Mouse (Mus musculus) layer of hippocampus, adult 9-10 months (tissue): ENCODE data around the gene AC170998.1.
"Not testable (repeated sequence)": the region's sequence is repeated elsewhere in the genome, so short reads cannot be mapped to it uniquely, and the experiment has no call there.

Experiments used
- DNase-seq: peaks from one replicate; pipeline ENCODE4 v3.0.0; 2022; ENCODE audit warnings: low spot score

AC170998.1 gene

DNA sequence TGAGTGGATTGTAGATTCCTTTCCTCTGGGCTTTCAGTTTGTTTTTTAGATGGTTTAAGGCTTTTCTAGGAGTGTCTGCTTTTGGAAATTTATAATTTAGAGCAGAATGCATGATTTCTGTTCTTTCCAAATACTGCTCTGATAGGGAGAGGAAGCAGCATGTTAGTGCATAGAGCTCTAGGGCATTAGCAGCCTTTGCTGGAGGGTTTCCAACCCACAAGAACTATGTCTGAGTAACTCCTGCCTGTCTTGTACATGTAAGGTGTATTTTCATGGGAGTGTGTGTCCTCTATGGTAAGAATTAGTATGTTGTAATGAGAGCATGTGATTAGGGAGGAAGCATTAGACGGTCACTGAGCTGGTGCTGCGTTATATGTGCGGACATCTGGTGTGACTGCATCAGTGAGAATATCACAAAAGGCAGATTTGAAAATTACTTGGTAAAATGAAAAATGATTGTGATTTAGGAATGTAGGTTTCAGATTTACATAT, 18.7 kb upstream of the AC170998.1 start:
- no peak for DNase-seq

DNA sequence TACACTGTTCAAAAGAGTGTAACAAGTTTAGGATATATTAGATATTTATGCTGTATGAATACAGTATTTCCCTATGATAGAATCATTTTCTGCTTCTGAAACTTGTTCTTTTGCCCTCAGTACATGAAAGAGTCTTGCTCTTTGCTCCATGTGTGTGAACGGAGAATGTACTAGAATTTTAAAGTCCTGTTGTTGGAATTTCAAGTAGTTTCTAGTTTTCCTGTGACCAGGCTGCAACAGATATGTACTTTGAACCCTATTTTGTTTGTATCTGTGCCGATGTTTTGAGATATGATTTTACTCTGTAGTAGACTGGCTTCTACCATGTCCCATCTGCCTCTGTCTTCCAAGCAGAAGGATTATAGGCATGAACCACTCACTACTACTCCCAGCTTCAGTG, 18.1 kb upstream of the AC170998.1 start:
- no peak for DNase-seq

DNA sequence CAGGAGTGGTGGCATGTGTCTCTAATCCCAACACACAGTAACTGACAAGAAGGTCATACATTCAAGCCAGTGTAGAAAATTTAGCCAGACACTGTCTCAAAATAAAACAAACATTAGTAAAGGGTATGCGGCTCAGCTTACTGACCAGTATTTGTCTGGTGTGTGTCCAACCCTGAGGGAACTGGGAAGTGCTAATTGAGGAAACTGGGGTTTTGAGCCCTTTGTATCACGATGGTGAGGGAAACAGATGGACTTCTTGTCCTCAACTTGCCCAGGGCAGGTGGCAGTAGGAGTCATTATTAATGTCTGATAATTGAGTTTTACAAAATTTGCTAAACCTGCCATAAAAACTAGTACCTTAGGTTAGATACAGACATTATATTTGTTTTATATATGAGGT, 16.9 kb upstream of the AC170998.1 start:
- no peak for DNase-seq

DNA sequence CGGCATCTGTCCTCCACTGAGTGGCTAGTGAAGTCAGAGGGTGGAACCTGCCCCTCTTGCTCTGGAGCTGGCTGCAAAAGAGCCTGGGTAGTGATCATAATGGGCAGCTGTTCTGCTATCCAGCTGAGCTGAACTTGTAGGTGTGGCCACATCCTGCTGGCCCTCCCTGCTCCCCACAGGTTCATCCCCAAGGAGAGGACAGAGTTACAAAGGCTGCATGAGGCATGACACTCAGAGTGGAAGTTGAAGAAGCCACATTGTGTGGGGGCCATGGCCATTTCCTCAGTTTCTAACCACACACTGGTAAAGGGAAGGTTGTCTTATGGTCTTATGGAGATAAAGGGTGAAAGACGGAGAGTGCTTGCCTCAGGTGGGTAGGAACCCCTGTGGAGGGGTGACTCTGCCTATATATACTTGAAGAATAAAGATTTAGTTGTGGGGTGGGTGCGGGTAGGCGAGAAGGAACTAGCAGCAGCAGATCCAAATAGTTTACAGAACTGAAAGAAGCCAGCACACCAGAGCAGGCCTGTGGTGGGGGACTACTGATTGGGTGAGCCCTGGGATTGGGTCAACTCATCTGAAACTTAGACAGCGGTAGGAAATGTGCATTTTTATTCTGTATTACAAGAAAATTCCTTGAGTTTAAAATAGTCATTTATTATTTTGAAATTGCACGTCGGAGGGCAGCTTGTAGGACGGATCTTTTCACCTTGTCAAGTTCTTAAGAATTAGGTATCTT, 16.2 kb upstream of the AC170998.1 start:
- no peak for DNase-seq

DNA sequence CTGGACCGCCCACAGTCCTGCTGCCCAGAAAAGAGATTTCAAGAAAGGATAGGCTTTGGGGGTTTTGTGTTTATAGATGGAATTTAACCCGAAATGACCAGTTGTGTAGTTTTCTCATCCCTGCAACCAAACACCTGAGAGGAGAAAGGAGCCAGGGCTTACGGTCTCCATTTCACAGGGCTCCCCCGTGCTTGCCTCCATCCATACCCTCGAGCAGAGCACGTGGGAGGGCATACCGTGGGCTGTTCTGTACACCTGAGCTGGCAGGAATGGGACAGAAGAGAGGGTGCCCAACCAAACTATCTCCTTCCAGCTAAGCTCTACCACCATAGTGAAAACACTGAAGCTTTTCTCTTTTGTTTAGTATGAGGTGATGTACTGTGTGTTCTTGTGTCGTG, 15.6 kb upstream of the AC170998.1 start:
- DNase-seq: no peak

DNA sequence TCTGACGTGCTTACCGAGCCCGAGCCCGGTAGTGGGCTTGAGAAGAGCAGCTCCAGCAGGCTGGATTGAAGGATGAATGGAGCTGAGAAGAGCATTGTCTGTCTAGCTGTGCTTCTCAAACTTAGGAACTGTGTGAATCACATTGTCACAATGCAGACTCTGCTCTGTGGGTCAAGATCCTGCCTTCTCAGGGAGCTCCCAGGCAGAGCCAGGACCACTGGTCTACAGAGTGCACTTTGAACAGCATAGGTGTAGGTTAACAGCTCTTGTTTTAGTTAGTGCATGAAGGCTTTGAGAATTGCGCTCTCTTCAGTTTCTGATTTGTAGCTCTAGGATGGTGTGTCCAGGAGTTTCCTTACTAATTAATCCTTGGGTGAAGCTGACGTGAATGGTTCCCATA, 14.6 kb upstream of the AC170998.1 start:
- DNase-seq: no peak

DNA sequence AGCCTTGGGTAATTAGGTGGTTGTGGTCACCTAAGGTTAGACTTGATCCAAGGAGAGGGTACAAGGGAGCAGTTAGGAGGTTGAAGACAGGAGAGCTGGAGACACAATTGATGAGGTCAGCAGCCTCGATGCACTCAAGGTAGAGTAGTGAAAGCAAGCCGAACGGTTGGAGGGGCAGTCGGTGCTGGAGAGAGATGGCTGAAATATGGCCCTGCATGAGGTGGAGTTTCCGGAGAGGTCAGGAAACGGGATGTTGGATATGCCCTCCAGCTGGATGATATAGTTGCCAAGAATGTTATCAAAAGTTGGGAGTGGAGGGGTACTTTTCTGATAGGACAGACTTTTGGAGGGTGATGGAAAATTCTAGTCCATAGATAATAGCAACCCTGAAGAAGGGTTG, 13.6 kb upstream of the AC170998.1 start:
- DNase-seq: no peak

DNA sequence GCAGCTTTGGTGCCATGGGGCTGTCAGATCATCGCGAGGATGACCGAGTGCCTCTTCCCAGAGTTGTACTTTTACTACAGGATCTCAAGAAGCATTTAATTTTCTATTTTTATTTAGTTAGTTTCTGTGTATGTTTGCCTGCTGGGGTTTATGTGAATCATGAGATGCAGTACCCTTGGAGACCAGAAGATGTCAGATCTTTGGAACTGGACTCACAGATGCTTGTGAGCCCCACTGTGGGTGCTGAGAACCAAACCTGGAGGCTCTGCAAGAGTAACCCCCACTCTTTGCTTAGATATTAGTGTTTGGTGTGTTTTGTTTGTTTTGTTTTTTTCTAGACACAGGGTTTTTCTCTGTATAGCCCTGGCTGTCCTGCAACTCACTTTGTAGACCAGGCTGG, 11.9 kb upstream of the AC170998.1 start:
- no peak for DNase-seq

DNA sequence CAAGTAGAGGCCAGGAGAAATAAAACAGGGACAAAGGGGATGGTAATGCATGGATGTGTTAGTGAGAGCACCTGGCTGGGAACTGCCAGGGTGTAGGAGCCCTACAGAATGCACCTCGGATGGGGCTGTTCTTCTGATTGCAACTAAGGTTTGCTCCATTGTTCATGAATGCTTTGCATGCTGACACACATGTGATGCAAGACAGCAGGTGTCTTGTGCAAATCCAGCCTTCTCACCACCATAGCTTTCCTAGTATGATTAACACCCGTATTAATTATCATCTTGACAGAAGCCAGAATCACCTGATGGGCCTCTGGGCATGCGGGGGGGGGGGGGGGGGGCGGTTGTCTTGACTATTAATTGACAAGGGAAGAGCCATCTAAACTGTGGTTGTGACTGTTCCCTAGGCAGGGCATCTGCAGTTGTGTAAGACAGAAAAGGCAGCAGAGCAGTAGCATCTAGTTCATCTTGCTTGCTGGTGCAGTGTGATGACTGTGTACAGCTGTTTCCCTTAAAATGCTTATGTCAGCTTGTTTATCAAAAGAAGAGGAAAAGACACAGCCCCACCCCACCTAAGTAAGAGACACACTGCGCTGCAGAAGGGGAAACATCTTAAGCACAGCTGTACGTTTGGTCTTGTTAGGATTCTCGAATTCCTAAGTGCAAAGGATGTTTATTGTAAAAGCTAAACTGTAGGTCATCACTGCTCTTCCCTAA, 9.9 kb upstream of the AC170998.1 start:
- DNase-seq: no peak

DNA sequence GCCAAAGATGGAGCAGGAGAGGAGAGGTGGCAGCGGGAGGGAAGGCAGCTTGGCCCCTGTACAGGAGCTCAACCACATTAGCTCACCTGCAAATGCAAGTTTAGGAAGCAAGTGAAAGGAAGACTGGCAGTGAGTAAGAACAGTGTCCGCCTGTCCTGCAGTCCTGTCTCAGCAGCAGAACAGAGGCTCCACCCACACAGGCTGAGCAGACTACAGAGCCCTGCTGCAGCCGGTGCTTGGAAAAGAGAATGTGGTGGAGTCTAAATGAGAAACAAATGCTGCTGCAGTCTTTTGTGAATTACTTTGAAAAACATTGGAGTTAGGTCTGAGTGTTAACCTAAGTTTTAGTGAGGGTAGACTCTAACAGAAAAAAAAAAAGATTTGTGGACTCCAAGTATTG, 8.3 kb upstream of the AC170998.1 start:
- no peak for DNase-seq

DNA sequence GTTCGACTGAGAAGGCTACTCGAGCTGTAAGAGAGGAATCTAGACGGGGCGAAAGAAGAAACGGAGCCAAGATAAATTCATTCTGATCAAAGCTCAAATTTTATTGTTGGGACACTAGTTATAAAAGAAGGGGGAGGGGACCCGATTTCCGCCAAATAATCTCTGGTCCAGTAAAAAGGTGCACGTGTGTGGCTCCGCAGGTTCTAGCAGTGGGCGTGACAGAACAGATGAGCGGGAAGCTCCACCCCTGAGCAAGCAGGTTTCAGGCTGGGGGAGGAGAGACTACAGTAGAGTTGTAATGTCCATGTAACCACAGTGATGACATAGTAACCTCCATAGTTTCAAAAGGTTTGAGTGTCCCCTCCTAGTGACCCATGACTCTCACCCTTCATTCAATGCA, 1.6 kb downstream of the AC170998.1 start:
- not testable (repeated sequence) for DNase-seq

DNA sequence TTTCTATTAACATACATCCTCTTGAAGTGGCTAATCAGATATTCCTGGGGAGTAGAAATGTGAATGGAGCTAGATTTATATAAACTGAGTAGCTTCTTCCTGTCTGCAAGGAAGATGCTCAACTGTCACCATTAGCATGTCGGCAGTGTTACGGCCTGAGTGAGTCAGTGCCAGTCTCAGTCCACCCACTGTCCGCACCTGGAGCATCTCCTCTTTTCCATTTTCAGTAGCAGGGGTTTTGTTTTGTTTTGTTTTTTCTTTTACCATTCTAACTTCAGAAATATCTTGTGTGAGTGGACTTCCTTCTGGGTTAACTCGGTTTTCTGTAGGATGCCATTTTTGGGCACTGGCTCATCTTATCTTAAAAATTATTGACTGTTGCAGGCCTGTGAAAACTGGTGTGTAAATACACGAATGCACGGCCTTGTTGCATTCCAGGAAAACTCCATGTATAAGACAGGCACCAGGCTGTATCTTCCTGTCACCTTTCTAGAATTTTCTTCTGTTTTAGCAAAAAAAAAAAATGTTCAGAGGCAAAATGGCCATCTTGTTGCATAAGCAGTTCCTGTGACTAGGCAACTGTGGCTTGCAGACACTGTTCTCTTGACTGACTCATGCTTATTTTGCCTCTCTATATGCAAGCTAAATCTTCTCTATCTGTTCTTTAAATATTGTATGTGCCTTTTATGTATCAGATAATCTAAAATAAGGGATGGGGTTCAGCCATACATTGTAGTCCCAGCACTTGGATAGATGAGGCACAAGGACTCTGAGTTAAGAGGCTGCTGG, 9.6 kb downstream of the AC170998.1 start:
- DNase-seq: no peak

DNA sequence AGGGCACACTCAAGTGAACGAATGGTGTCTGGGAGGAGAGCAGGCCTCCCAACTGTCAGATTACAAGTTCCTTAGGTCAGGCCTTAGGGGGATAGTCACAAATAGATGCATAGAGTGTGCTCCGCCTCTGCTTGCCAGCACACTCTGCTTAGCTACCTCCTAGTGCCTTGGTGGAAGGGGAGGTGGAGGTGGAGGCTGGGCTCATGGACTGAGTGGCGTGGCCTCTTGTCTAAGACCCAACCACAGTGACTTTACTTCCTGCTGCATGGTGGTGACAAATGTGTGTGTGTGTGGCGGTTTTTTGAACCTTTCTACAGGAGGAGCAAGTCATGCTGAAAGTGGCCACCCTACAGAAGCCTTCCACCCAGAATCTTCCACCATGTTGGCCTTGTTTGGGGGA, 10.6 kb downstream of the AC170998.1 start:
- DNase-seq: no peak

DNA sequence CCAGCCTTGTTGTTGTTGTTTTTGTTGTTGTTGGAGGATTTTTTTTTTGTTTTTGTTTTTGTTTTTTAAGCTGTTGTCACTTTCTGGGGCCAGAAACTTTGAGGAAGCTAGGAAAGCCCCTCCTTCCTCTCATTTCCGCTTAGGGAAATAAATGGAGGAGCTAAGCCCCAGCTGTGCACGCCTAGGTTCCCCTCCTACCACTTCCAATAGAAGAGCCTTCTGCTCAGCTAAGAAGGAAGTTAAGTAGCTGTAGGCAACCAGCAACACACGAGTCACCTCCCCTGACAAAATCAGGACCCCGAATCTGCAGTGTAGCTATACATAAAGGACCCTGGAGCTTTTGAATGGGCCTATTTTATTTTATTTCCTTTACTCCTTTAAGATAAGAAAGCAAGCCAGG, 12.1 kb downstream of the AC170998.1 start:
- DNase-seq: no peak

DNA sequence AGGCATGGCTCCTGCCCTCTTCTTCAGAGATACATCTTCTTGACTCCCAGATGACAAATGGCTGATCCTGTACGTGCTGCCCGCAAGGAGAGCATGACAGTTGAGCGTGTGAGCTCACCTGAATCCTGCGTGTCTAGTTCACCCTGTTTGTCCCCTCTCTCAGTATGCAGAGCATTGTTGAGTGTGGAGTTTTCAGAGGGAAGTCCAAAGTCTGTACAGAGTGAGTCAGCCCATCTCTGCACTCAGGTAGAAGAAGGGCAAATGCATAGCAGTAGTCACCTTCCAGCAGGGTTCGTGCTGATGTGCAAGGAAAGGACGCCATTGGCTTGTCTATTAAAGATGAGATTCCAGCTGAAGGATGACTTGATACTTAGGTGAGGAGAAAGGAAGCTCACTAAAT, 13.4 kb downstream of the AC170998.1 start:
- no peak for DNase-seq

DNA sequence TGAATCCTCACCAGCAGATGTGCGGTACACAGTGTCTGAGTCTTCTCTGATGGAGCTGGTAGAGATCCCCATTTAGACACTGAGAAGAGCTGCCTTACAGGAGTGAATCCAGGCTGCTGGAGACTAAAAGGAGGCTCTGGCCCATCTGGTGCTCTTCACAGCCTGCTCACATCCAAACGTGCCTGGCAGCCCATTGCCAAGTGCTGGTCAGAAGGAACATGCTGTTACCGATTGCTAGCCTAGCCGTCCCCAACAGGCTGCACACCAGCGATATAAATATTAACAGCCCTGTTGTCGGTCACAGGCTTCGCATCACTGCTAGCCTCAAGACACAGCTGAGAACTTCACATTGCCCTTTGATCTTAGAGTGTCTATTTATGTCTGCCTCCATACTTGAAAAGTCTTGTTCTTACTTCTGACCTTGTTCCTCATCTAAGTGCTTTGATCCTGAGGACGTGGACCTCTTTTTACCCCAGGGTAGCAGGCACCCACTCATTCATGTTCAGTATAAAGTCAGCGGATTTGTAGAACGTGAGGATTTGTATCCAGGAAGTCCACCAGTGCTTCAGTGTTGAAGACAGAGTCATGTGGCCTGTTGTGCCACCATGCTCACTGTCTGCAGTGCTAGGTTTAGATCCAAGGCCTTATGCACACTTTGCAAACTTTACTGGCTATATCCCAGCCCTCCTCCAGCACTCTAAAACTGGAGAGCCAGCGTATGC, 17.4 kb downstream of the AC170998.1 start:
- no peak for DNase-seq

DNA sequence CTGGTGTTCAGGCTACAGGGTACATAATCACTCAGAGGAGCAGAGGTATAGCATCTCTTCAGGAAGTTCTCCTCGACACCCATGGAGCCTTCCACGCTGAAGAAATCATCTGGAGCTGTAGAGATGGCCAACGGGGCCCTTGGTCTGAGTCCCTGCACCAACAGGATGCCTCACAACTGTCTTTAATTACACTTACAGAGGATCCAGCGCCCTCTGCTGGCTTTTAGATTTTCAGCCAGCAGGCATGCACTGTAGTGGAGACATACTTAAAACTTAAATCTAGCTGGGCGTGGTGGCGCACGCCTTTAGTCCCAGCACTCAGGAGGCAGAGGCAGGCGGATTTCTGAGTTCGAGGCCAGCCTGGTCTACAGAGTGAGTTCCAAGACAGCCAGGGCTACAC, 18.0 kb downstream of the AC170998.1 start:
- no peak for DNase-seq

DNA sequence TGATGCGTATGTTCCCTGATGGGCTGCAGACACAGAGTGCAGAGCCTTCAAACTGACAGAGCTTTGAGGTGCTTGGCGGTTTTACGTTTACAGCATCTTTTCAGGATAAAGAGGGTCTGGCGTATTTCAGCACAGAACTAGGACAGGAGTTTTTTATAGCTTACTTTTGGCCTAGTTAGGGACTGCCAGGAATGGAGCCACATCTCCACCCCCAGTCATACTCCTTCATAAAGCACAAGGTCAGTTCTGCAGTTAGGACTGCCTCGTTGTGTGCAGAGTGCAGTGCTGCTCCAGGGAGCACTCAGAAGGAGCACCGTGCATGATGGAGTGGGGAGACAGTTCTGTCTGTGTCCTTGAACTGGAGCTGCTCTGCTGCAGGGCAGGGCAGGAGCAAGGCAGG, 19.9 kb downstream of the AC170998.1 start:
- DNase-seq: no peak

DNA sequence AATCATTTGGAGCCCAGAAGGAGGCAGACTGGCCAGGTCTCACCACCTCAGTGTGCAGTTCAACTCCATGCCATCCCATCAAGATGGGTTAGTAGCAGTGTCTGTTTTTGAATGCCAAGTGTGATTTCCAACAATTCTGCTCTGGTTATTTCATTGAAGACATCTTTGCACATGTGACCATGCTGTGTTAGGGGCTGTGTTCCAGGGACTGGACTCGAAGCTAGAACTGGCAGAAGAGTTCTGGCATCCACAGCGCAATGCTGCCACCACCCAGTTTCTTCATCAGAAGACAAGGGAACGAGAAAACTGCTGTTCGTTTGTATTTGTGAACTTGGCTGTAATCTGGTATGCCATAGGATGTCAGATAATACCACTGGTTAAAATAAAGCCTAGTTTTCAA, 22.1 kb downstream of the AC170998.1 start:
- no peak for DNase-seq

DNA sequence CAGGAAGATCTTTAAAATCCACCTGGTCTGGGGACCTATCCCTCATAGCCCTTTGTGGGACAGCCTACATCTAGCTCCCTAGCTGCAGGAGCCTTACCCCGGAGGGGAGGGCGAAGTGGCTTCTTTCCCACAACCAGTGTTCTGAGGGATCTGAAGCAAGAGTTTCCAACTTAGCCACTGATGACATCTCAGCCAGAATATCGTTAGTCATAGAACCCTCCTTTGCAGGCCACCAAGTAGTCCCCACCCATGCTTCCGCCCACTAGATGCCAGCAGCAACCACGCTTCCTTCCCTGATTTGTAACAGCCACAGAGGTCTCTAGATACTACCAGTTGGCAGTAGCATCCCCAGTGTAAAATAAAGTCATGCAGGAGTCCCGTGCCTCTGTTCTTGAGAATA, 24.7 kb downstream of the AC170998.1 start:
- no peak for DNase-seq

DNA sequence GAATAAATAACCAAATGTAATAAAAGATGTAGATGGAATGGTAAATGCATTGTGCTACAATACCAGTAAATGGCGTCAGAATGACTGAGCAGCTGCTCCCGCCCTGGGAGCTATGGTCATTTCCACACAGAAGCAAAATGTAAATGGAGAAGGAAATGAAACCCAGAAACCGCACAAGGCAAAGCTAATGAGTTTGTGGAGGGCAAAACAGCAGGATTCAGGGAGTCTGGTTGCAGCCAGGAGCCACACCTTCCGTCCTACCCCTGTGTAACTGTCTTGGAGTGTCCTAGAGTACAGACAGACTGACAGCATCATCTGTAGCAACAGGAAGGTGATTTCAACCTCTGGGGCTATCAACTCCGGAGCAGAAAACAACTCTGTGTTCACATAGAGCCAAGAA, 30.6 kb downstream of the AC170998.1 start:
- DNase-seq: no peak

DNA sequence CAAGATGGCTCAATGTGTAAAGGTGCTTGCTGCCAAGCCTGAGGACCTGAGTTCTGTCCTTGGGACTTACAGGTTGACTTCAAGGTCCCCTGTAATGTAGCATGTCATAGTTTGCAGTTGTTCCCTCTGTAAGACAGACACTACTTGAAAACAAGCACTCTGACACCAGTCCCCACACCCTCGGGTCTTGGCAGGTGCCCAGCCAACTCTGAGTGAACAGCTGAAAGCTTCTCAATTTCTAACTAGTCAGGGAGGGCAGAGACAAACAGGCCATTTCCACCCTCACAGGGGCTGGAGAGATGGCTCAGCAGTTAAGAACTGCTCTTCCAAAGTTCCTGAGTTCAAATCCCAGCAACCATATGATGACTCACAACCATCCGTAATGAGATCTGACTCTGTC, 31.6 kb downstream of the AC170998.1 start:
- DNase-seq: no peak
